Mouse (Mus musculus): ENCODE measurements at regions not wholly inside any gene's neighbourhood (a gene's known extent, or its start where the extent isn't known, plus 50 kb on each side); places are given as distances from the start of the nearest gene placed in this dataset.
A peak's percentile ranks its signal among the peaks of the same experiment; 100 is the strongest.

- H3K9ac ChIP-seq, result no peak overlapping the region
Measured at GRCm38 (mm10) chr8:8391321-8391720, 269.7 kb downstream of the Efnb2 start.

GRCm38 (mm10) chr8:8378248-8378647, 282.8 kb downstream of the Efnb2 start:
- Histone ChIP-seq H3K4me3 (no peak overlapping the region), H3K9me3 (replicated peaks) (no peaks in the 10 kb centered on the region), H3K4me1 (replicated peaks) (0 out of 2 replicates have a peak, but pooled peaks cover 2% of the 10 kb centered on the region), H3K27me3 (no peaks in the 10 kb centered on the region), H3K9ac (no peak overlapping the region), H3K4me2 (no peak overlapping the region), H3K27ac (no peak overlapping the region), H3K36me3 (no peaks in the 10 kb centered on the region)
- WGBS, result 48% methylated on average over 4 of the region's 4 CpGs
- no peak for ATAC-seq (replicated peaks; ENCODE audit: insufficient number of reproducible peaks, insufficient read depth, low FRiP score, low read depth)

More at GRCm38 (mm10) chr8:8391321-8391720, 269.7 kb downstream of the Efnb2 start:
- H3K27me3 ChIP-seq, result no peaks in the 10 kb centered on the region
- no peak overlapping the region for H3K4me2 ChIP-seq
- H3K9me3 ChIP-seq (replicated peaks), result no peaks in the 10 kb centered on the region
- H3K4me1 ChIP-seq (replicated peaks), result no peaks in the 10 kb centered on the region
- no peak for ATAC-seq (replicated peaks; ENCODE audit: insufficient number of reproducible peaks, insufficient read depth, low FRiP score, low read depth)
- H3K36me3 ChIP-seq, result no peaks in the 10 kb centered on the region
- H3K4me3 ChIP-seq, result no peak overlapping the region
- WGBS, result 68% methylated on average over 9 of the region's 9 CpGs
- H3K27ac ChIP-seq, result no peak overlapping the region

- 69% methylated on average over 3 of the region's 3 CpGs for WGBS
- no peaks in the 10 kb centered on the region for H3K27me3 ChIP-seq
- no peak overlapping the region for H3K4me3 ChIP-seq
- no peak overlapping the region for H3K9ac ChIP-seq
- H3K4me1 ChIP-seq (replicated peaks), result 0 out of 2 replicates have a peak, but pooled peaks cover 2% of the 10 kb centered on the region
- H3K9me3 ChIP-seq (replicated peaks), result no peaks in the 10 kb centered on the region
- ATAC-seq (replicated peaks; ENCODE audit: insufficient number of reproducible peaks, insufficient read depth, low FRiP score, low read depth), result no peak
- no peak overlapping the region for H3K27ac ChIP-seq
- H3K36me3 ChIP-seq, result no peaks in the 10 kb centered on the region
- no peak overlapping the region for H3K4me2 ChIP-seq
Measured at GRCm38 (mm10) chr8:8376791-8377190, 284.3 kb downstream of the Efnb2 start.

GRCm38 (mm10) chr8:8376379-8376778, 284.7 kb downstream of the Efnb2 start:
- Histone ChIP-seq H3K27ac (no peak overlapping the region), H3K4me3 (no peak overlapping the region), H3K4me1 (replicated peaks) (0 out of 2 replicates have a peak, but pooled peaks cover 2% of the 10 kb centered on the region), H3K4me2 (no peak overlapping the region), H3K36me3 (no peaks in the 10 kb centered on the region), H3K27me3 (no peaks in the 10 kb centered on the region), H3K9me3 (replicated peaks) (no peaks in the 10 kb centered on the region), H3K9ac (no peak overlapping the region)
- WGBS, result 54% methylated on average over 2 of the region's 2 CpGs
- ATAC-seq (replicated peaks; ENCODE audit: insufficient number of reproducible peaks, insufficient read depth, low FRiP score, low read depth), result no peak

GRCm38 (mm10) chr8:8367282-8367871, 293.7 kb downstream of the Efnb2 start:
- no peak overlapping the region for H3K9ac ChIP-seq
- H3K27ac ChIP-seq, result no peak overlapping the region
- no peak overlapping the region for H3K4me2 ChIP-seq
- H3K27me3 ChIP-seq, result no peaks in the 10 kb centered on the region
- H3K4me1 ChIP-seq (replicated peaks), result no peaks in the 10 kb centered on the region
- H3K4me3 ChIP-seq, result no peak overlapping the region
- no peak for ATAC-seq (replicated peaks; ENCODE audit: insufficient number of reproducible peaks, insufficient read depth, low FRiP score, low read depth)
- no peaks in the 10 kb centered on the region for H3K9me3 ChIP-seq (replicated peaks)
- no peaks in the 10 kb centered on the region for H3K36me3 ChIP-seq
- WGBS, result 81% methylated on average over 4 of the region's 4 CpGs

GRCm38 (mm10) chr8:8361941-8362537, 299.0 kb downstream of the Efnb2 start:
- H3K9me3 ChIP-seq (replicated peaks), result no peaks in the 10 kb centered on the region
- no peak overlapping the region for H3K4me3 ChIP-seq
- ATAC-seq (replicated peaks; ENCODE audit: insufficient number of reproducible peaks, insufficient read depth, low FRiP score, low read depth), result no peak
- WGBS, result 61% methylated on average over 7 of the region's 7 CpGs
- no peak overlapping the region for H3K27ac ChIP-seq
- no peaks in the 10 kb centered on the region for H3K27me3 ChIP-seq
- no peak overlapping the region for H3K9ac ChIP-seq
- H3K36me3 ChIP-seq, result no peaks in the 10 kb centered on the region
- no peaks in the 10 kb centered on the region for H3K4me1 ChIP-seq (replicated peaks)
- no peak overlapping the region for H3K4me2 ChIP-seq

GRCm38 (mm10) chr8:8360586-8360985, 300.5 kb downstream of the Efnb2 start:
- no peaks in the 10 kb centered on the region for H3K4me1 ChIP-seq (replicated peaks)
- no peak overlapping the region for H3K4me3 ChIP-seq
- no peak overlapping the region for H3K4me2 ChIP-seq
- ATAC-seq (replicated peaks; ENCODE audit: insufficient number of reproducible peaks, insufficient read depth, low FRiP score, low read depth), result no peak
- H3K9ac ChIP-seq, result no peak overlapping the region
- H3K36me3 ChIP-seq, result no peaks in the 10 kb centered on the region
- H3K27me3 ChIP-seq, result no peaks in the 10 kb centered on the region
- no peak overlapping the region for H3K27ac ChIP-seq
- H3K9me3 ChIP-seq (replicated peaks), result no peaks in the 10 kb centered on the region

GRCm38 (mm10) chr8:8354977-8355376, 306.1 kb downstream of the Efnb2 start:
- WGBS, result 82% methylated on average over 4 of the region's 4 CpGs
- no peaks in the 10 kb centered on the region for H3K4me1 ChIP-seq (replicated peaks)
- no peak overlapping the region for H3K4me3 ChIP-seq
- no peak for ATAC-seq (replicated peaks; ENCODE audit: insufficient number of reproducible peaks, insufficient read depth, low FRiP score, low read depth)
- H3K4me2 ChIP-seq, result no peak overlapping the region
- no peaks in the 10 kb centered on the region for H3K9me3 ChIP-seq (replicated peaks)
- no peaks in the 10 kb centered on the region for H3K27me3 ChIP-seq
- H3K9ac ChIP-seq, result no peak overlapping the region
- H3K27ac ChIP-seq, result no peak overlapping the region
- H3K36me3 ChIP-seq, result no peaks in the 10 kb centered on the region

GRCm38 (mm10) chr8:8344661-8345060, 316.4 kb downstream of the Efnb2 start:
- WGBS, result 52% methylated on average over 2 of the region's 2 CpGs
- H3K9ac ChIP-seq, result no peak overlapping the region
- no peak for ATAC-seq (replicated peaks; ENCODE audit: insufficient number of reproducible peaks, insufficient read depth, low FRiP score, low read depth)
- H3K9me3 ChIP-seq (replicated peaks), result no peaks in the 10 kb centered on the region
- H3K27me3 ChIP-seq, result no peaks in the 10 kb centered on the region
- no peaks in the 10 kb centered on the region for H3K4me1 ChIP-seq (replicated peaks)
- H3K4me2 ChIP-seq, result no peak overlapping the region
- H3K27ac ChIP-seq, result no peak overlapping the region
- no peaks in the 10 kb centered on the region for H3K36me3 ChIP-seq
- no peak overlapping the region for H3K4me3 ChIP-seq

GRCm38 (mm10) chr8:8335256-8335972, 325.6 kb downstream of the Efnb2 start:
- 46% methylated on average over 19 of the region's 19 CpGs for WGBS
- H3K9ac ChIP-seq, result no peak overlapping the region
- peak overlapping the region; percentile 47 for H3K4me2 ChIP-seq
- H3K27me3 ChIP-seq, result no peaks in the 10 kb centered on the region
- no peaks in the 10 kb centered on the region for H3K9me3 ChIP-seq (replicated peaks)
- H3K36me3 ChIP-seq, result no peaks in the 10 kb centered on the region
- ATAC-seq (replicated peaks; ENCODE audit: insufficient number of reproducible peaks, insufficient read depth, low FRiP score, low read depth), result 0 out of 2 replicates have a peak, but pooled peaks have one; percentile 37
- 0 out of 2 replicates have a peak overlapping the region, but pooled peaks have one; percentile 1 for H3K4me3 ChIP-seq
- peak overlapping the region; percentile 48 for H3K27ac ChIP-seq
- H3K4me1 ChIP-seq (replicated peaks), result peaks cover 22% of the 10 kb centered on the region

GRCm38 (mm10) chr8:8334515-8334914, 326.5 kb downstream of the Efnb2 start:
- Histone ChIP-seq H3K4me1 (replicated peaks) (peaks cover 22% of the 10 kb centered on the region), H3K9me3 (replicated peaks) (no peaks in the 10 kb centered on the region), H3K4me3 (no peak overlapping the region), H3K36me3 (no peaks in the 10 kb centered on the region), H3K9ac (no peak overlapping the region), H3K27ac (peak overlapping the region; percentile 48), H3K4me2 (peak overlapping the region; percentile 47; the same call in 1 of the 2 replicates), H3K27me3 (no peaks in the 10 kb centered on the region)
- no peak for ATAC-seq (replicated peaks; ENCODE audit: insufficient number of reproducible peaks, insufficient read depth, low FRiP score, low read depth)
- WGBS, result 57% methylated on average over 7 of the region's 7 CpGs

All from heart, embryonic 15.5 days (tissue).